Mouse (Mus musculus) gastrocnemius, postnatal 10 days (tissue): Measurements from ENCODE around the gene Vhl. TPM values are rescaled to one million over a fixed set of nuclear protein-coding genes. Genes with fewer than 3 reads are reported as not detected.

ENCODE experiments used
- DNase-seq: peaks from one replicate; pipeline ENCODE4 v3.0.0; 2021; ENCODE audit warnings: mixed read lengths
- long read RNA-seq, 2 experiments: library from polyadenylated mRNA; stranded (forward); transcript quantifications; one replicate each; pipeline ENCODE4 v2.0.0; 2021
- total RNA-seq, 2 experiments: library from RNA; stranded (reverse); gene quantifications; 2 replicates each; pipeline ENCODE4 v1.2.3; 2021

Vhl gene
- 10 to 100 TPM; 10.1 to 13.4 TPM for total RNA-seq
- long read RNA-seq, experiment 1, transcript Vhl-201 (3 exons, 2,792 nt) = major isoform, 31 of 32 reads
- long read RNA-seq, experiment 1, partial matches to known transcripts = 1 of 32 reads
- long read RNA-seq, experiment 1, other reads (novel, unspliced or antisense) = 0 of 32 reads
- long read RNA-seq, experiment 2, transcript Vhl-201 (3 exons, 2,792 nt) = major isoform, 17 of 18 reads
- long read RNA-seq, experiment 2, partial matches to known transcripts = 0 of 18 reads
- long read RNA-seq, experiment 2, other reads (novel, unspliced or antisense) = 1 of 18 reads

DNA sequence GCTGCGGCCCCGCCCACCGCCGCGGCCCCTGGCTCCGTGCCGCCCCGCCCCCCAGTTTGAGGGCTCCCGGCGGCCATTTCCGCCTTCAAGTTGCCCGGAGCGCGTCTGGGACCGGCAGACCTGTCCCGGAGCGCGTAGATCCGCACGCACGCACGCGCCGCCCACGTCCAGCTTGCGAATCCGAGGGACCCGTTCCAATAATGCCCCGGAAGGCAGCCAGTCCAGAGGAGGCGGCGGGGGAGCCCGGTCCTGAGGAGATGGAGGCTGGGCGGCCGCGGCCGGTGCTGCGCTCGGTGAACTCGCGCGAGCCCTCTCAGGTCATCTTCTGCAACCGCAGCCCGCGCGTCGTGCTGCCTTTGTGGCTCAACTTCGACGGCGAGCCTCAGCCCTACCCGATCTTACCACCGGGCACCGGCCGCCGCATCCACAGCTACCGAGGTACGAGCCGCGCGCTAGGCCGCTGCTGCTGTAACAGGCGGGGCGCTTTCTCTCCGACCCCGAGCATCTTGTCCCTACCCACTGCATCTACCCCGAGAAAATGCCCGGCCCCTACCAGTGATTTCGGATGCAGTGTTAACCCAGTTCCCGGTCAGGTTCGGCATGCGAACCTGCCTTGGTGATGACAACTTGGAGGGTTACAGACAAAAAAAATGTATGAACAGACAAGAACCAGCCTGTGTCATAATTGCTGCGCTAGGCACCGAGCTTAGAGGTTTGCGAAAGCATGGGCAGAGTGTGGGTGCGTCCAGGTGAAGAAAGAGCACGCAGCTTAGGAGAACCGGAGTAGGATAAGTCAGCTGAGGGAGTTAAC, at the start of gene Vhl:
Gene Vhl (plus strand): TSS at position 19 of the 811 bp plus-strand sequence.
- DNase-seq = peak; percentile 89

DNA sequence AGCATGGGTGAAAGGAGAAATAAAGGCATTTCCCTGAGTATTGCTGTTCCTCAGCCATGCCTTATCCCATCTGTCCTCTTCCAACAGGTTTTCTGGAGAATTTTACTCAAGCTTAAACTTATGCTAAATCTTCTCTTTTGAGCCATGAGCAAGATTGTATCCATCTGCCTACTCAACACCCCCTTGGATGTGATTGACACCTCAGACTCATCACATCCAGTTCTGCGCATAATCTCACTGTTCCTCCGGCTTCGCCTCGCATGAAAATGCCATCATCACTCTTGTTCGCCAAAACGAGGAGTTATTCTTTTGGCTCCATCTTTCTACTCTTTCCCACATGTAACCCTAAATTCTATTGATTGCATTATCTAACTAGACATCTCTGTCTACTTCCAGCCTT, 47.7 kb upstream of the Vhl start:
- no peak for DNase-seq

DNA sequence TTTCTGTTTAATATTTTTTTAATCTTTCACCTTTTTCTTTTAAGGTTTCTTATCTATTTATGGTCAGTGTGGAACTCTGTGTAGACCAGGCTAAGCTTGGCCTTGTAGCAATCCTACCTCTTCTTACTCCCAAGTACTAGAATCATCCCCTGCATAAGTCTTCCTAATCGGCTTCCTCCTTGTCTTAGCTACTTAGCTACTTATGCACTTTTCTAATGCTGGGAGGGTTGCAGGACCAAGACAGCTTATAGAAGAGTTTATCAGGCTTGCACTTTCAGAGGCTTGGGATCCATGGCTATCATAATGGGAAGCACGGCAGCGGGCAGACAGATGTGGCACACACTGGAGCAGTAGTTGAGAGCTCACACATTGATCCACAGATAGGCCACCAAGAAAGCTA, 44.5 kb upstream of the Vhl start:
- no peak for DNase-seq

DNA sequence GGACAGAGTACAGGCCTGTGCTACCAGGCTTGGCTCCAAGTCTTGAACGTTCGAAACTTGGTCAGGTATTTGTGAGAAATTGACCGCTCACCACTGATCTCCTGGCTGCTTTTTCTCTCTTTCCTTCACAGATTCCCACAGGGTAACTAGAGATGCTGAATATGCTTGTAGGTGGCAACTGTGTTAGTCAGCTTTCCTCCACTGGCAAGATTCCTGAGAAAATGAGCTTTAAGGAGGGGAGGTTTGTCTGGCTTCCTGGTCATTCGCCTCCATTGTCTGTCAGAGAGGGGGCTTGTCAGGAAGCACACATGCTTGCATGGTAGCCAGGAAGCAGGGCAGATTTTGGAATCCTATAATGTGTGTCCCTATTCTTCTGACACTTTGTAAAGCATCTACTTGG, 40.7 kb upstream of the Vhl start:
- no peak for DNase-seq

DNA sequence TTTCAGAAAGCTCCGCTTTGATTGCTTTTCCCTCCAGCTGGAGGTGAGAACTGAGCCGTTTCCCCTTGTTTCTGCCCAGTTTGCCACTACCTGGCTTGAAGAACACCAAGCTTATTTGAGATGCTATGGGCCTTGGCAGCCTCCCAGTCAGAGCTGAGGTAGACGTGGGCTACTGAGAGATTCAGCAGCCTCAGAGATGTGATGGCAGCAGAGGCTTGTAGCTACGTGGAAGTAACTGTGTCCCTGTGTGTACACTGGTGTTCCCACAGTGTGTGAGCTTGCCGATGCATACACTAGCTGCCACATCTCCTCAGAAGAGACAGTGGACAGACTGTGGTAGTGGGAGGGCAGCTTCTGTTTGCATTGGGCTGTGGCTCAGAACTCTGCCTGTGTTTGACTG, 38.7 kb upstream of the Vhl start:
- no peak for DNase-seq

DNA sequence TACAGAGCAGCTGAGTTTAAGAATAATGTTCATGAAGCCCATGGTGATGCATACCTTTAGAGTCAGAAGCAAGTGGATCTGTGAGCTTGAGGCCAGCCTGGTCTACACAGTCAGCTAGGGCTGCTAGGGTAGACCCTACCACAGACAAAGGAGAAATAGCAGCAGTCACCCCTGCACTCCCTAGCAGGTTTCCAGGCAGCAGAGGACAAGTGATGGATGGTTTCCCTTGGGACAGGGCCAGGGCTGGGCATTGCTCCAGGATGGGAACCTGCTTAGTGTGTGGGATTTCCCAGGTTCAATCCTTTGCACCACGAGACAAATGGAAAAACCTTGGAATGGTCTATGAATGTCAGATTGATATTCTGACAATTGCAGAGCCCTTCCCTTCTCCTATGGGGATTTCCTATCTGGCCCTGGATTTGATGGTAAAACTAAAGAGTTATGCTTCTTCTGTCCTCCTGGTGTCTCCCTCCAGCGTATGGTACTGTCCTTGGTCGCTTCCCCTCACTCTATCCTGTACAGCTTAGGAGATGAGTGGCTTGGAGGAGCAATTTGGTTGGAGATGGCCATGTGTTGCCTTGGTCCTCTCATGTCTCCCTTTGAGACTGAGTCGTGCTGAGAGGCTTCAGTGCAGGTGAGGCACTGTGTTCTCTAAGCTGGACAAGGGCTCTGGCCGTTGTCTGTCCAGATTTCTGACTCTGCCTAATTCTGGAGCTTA, 37.1 kb upstream of the Vhl start:
- no peak for DNase-seq

DNA sequence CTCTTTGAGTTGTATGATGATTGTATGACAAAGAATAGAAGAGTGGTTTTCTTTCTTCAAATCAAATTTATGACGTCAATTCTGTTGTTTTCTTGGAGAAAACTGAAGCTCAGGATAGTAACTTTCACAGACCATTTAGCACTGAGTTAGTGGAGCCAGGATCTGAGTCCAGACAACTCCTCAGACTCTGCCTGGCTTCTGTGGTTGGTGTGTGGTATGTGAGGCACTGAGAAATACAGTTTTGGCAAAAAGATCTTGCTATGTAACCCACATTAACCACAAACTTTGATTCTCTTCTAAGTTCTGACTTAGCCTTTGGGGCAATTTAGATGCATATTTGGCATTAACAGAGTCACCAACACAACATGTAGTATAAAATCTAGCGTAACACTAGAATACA, 31.1 kb upstream of the Vhl start:
- DNase-seq = no peak

DNA sequence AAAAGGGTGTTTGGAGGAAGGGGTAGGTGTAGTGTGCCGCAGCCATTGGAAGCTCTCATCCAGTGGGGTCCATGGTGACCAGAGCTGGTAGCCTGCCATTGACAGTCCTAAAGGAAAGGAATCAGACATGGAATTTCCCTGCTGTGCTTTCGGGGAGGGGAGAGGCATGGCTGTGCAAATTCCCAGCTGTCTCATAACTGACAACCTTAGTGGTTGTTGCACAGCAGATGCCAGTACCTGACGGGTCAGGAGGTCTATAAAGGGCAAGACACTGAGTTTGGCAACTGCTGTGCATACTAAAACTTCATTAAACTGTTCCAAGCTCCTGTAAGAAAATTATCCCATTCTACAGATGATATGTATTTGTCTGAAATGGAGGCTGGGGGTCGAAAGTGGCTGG, 25.8 kb upstream of the Vhl start:
- DNase-seq = no peak

DNA sequence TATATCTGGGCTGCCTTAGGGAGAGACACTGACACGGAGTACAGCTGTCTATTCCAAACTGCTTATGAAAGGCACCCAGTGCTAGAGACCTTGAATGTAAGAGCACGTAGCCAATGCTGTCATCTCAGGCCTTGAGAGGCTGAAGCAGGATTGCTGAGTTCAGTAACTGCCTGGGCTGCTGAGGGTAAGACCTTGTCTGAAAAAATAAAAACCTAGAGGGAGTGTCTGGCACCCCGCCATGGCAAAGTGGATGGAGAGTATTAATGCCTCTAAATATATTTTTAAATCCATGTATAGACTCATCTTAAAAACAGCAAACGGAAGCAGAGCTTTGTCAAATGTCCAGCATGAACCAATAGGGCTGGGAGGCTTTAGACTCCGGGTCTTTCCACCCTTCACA, 23.9 kb upstream of the Vhl start:
- peak; percentile 17 for DNase-seq

DNA sequence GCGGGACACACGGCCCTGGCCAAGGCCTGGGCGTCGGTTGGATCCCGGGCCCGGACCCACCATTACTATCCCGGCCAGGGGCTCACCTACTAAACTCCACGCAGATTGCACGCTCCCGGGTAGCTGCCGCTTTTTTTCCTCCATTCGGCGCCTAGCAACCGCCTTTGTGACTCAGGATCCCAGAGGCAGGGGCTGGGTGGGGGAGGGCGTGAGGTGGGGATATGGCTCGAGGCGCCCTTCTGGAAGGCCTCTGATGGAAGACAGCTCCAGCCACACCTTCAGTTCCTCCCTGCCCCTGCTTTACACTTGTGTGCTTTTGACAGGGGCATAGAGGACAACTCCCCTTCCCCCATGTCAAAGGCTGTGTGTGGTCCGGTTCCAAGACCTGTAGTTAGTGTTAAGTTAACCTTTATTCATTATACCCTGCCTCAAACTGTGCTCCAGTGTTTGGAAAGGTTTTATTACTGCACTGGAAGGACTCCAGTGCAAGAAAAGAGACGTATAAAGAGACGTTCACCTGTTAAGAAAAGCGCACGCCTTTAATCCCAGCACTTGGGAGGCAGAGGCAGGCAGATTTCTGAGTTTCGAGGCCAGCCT, 23.1 kb upstream of the Vhl start, which contains the start of gene Fancd2os:
Gene Fancd2os (minus strand): TSS at position 173 of the 597 bp plus-strand sequence.
- DNase-seq = no peak

DNA sequence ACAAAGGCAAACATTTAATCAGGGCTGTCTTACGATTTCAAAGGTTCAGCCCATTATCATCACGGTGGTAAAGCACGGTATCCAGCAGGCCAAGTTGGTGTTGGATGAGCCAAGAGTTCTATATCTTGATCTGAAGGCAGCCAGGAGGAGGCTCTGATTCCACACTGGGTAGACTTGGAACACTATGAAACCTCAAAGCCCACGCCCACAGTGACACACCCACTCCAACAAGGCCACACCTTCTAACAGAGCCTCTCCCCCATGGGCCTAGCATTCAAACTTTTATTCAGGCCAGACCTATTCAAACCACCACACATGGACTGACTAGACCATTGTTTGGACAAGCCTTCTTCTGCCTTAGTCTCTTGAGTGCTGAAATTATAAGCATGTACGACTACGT, 20.9 kb upstream of the Vhl start:
- no peak for DNase-seq

DNA sequence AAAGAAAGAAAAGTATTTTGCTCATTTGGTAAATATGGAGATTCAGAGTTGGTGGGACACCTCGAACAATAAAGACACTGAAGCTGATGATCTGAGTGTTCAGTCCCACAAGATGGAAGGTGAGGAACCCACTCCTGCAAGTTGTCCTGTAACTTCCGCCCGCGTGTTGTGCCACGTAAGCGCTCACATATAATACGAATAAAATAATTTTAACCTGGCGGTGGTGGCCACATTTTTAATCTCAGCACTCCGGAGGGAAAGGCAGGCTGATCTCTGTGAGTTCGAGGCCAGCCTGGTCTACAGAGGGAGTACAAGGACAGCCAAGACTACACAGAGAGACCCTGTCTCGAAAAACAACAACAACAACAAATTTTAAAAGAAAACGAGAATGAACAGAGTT, 19.8 kb upstream of the Vhl start:
- DNase-seq = no peak

DNA sequence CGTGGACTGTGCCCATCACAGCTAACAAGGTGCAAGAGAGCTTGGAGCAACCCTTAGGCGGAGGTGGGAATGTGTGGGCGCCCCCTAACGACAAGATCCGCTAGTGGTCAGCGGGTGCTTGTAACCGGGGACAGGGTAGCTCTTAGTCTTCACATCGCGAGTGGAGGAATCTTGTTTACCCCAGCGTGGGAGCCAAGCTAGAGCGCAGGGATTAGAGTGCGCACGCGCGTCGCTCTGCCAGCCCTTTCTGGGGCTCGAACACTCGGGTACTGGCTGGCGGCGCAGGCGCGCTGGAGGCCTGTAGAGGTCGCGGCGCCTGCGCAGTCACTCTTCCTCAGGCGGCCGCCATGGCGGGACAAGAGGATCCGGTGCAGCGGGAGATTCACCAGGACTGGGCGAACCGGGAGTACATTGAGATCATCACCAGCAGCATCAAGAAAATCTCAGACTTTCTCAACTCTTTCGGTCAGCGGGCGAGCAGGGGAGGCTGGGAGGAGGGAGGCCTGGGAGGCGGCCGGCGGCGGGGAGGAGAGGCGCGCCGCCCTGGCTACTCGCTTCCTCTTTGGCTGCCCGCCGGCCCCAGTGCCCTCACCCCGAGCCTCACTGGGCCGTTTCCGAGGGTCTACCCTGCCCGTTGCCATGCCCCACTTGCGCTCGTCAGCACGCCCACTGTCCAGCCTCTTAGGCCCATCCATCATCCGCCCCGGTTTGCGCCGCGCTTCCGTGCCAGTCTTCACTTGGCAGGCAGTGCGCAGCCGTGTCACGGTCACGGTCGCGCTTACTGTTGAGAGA, 19.1 kb upstream of the Vhl start, which contains the start of gene Brk1:
Gene Brk1 (plus strand): TSS at position 341 of the 792 bp plus-strand sequence.
- peak; percentile 87 for DNase-seq

DNA sequence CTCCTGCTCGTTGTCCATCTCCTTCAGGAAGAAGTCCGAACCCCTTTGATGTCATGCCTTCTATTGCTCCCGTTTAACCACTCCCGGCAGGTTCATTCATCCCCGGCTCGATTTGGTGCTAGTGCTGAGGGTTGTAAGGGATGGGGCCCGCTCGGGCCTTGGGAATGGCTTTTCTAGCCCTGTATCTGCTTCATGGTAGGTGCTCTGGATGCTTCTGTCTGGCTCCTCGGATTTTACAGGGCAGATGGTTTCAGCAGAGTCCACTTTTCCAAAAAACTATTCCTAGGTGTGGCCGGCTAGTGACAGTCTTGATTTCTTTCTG, 18.6 kb upstream of the Vhl start:
- no peak for DNase-seq

DNA sequence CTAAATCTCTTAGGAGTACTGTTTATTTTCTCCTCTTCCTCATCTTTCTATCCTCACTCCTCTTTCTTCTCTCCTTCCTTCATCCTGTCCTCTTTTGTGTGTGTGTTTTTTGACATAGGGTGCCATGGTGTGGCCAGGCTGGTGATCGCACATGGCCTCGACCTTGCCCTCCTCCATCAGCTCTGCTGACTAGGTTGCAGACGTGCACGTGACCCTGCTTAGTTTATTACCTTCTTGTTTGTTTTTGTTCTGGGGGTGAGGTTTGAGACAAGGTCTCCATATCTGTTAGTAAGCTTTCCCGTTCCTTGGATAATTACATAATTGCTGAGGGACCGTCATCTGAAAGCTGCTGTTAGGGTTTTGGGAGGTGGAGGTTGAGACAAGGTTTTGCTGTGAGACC, 14.9 kb upstream of the Vhl start:
- no peak for DNase-seq

DNA sequence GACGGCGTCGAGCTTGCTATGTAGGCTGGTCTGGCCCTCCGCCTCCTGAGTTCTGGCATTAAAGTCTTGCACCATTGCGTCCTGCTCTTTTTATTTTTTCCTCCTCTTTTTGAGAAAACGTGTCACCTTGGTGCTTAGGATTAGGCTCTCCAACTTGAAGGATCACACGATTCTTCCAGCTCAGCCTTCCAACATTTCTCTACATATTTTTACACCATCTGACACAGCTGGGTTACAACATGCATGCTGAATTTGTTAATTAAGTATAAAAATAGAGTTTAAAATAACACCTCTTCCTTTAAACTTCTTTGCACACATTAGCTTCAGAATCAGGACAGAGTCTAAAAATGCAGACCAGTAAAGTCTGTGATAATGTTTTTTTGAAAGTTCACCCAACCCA, 14.5 kb upstream of the Vhl start:
- DNase-seq = no peak

DNA sequence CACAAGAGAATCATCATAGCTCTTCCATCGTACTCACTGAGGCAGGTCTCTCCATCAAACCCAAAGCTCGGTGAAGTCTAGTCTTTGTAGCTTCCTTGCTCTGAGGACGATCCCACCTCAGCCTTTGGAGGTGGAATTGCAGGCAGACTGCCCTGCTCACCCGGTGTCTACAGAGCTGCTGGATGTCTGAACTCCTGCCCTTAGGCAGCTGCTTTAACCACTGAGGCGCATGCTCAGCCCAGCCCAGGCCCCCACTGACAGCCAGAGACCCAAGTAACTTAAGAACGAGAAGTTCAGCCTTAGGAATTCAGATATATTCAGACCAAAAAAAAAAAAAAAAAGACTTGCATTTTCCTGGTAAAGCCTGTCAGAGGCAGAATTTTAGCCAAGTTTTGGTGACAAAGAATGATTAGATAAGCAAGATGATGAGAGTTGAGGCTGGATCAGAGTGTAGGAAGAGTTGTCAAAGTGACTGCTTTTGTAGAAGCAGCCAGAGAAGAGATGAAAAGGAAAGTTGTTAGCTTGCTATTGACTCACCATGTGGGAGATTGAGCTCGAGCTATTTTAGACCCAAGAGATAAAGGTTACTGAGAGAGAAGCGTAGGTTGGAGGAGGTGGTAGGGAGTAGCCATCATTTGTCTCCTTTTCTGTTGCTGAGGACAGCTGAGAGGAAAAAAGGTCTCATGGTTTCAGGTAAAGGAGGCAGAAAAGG, 11.3 kb upstream of the Vhl start:
- no peak for DNase-seq

DNA sequence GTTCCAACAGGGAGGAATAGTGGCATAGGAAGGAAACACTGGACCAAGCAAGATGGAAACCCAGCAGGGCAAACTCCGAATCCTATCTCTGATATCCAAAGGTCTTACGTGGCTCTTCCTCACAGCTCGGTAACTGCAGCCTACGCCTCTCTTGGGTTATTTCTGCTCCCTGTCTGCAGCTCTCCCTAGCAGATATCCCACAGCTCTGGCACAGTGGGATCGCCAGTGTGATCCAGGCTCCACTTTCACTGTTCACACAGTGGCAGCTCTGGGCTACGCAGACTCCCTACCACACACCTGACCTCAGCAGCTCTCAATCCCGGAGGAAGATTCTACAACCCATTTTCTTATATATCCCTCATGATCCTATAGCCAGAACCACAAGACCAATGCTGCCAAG, 9.6 kb upstream of the Vhl start:
- DNase-seq = no peak

DNA sequence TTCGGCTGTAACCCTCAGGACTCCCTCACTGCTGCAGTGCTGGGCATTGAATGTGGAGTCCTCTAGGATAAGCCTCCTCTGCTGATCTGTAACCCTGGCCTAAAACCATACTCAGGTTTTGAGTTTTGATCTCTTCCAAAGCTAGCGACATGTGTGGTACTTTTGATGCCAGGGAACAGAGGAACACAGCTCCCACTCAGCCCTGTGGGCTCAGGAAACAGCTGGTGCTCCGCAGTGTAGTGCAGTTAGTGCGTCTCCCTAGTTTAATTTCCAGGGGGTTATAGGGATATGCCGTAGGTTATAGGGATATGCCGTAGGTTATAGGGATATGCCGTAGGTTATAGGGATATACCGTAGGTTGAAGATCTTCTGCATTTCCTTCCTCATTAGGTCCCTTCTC, 8.8 kb upstream of the Vhl start:
- DNase-seq = no peak

DNA sequence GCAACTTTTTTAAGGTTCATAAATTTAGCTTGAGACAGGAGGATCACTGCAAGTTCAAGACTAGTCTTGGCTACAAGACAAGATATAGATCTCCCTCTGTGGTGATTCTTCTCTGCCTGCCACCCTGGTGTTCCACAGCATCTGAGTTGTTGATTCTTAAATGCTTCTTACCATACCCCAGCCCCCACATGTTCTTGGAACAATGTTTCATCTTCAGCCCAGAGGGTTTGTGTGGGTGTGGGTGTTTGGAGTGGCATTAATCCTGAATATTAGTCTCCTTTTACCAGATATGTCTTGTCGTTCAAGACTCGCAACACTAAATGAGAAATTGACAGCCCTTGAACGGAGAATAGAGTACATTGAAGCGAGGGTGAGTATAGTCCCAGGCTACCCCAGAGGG, 8.3 kb upstream of the Vhl start:
- no peak for DNase-seq

DNA sequence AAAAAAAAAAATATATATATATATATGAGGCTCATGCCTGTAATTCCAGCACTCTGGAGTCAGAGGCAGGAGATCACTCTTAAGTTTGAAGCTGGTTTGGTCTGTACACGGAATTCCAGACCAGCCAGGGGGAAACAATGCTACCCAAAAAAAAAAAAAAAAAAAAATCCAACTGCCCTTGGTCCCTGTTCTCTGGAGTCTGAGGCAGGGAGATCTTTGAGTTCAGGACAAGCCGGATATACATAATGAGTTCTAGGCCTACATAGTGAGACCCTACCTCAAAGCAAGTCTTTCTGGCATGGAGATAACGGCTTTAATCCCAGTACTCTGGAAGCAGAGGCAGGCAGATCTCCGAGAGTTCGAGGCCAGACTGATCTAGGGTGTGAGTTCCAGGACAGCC, 373 bp upstream of the Vhl start:
- no peak for DNase-seq
